Mouse (Mus musculus) intestine, embryonic 15.5 days (tissue): Measurements from ENCODE around the gene Lpin3. TPM values are rescaled to one million over a fixed set of nuclear protein-coding genes. Genes with fewer than 3 reads are reported as not detected.

Experiments used
- ATAC-seq: fragments of 200-750 bp; cut with Nextera tagmentation; 2 replicates; pipeline ENCODE4 v1.8.0; 2017; ENCODE audit warnings: moderate TSS enrichment, moderate library complexity
- H3K27ac ChIP-seq: fragments of 300-500 bp; sonication (generic); 2 replicates; pipeline ENCODE4 v1.5.1; 2015; ENCODE audit warnings: mild to moderate bottlenecking, inconsistent platforms
- H3K27me3 ChIP-seq: fragments of 300-500 bp; sonication (generic); replicated peaks from 2 replicates; pipeline ENCODE4 v1.6.1; 2015; ENCODE audit warnings: inconsistent platforms
- H3K36me3 ChIP-seq: fragments of 300-500 bp; sonication (generic); 2 replicates; pipeline ENCODE4 v1.6.1; 2015; ENCODE audit warnings: inconsistent platforms
- H3K4me1 ChIP-seq: fragments of 300-500 bp; sonication (generic); replicated peaks from 2 replicates; pipeline ENCODE4 v1.6.1; 2015; ENCODE audit warnings: inconsistent platforms
- H3K4me2 ChIP-seq: fragments of 300-500 bp; sonication (generic); replicated peaks from 2 replicates; pipeline ENCODE4 v1.6.1; 2015; ENCODE audit warnings: mild to moderate bottlenecking, inconsistent platforms
- H3K4me3 ChIP-seq: fragments of 300-500 bp; sonication (generic); replicated peaks from 2 replicates; pipeline ENCODE4 v1.5.1; 2015; ENCODE audit warnings: inconsistent platforms
- H3K9ac ChIP-seq: fragments of 300-500 bp; sonication (generic); 2 replicates; pipeline ENCODE4 v1.6.1; 2015; ENCODE audit warnings: inconsistent platforms
- H3K9me3 ChIP-seq: fragments of 300-500 bp; sonication (generic); 2 replicates; pipeline ENCODE4 v1.6.1; 2016; ENCODE audit warnings: inconsistent platforms
- WGBS: fragments of 180-500 bp; shearing (Covaris S2); methylation state at CpG from one replicate; pipeline ENCODE4 v1.1.7; 2015; 5-methylcytosine and 5-hydroxymethylcytosine counted together
- polyA plus RNA-seq: library from polyadenylated mRNA; unstranded; fragments of >200 nt; fragmentation: Nextera tagmentation; extraction: Ambion mirVana; gene quantifications from 2 replicates; pipeline ENCODE4 v1.2.1, GENCODE M21; 2015

The Lpin3 gene
- 7.6 and 9.7 TPM in 2 replicates for polyA plus RNA-seq

DNA sequence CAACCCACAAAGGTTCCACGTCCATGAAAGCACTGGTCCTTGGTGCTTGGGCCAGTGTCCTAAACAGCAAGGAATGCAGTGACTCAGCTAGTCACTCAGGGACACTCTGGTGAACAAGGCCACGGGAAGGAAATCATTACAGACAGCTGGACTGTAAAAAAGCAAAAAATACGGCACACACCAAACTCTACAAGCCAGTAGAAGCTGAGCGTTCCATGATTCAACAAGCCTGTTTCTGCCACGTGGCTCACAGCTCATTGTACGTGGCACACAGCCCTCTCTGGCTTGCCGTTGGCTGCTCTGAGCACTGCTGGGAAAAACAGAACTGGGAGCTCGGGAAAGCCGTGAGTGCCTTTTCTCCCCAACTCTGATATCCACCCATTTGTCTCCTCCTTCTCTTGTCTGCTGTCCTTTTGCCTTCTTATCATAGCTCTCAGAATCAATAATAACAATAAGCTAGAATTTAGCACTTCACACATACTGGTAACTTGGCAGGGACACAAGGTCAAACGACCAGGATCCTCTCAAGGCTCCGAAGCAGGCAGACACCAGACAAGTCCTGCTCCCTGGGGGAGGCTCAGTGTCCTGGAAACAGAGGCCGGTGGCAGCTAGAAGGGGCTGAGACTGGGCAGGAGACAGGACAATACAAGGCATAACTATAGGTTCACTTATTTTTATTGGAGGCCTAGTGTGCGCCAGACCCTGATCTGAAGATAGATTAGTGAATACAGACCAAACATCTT, at the start of gene Lpin3:
Gene Lpin3, plus strand, starts transcription at position 218 of the 743 bp plus-strand sequence.
- WGBS = 56% methylated on average over 13 of the region's 13 CpGs
- Histone ChIP-seq H3K27ac (no peak within 1 kb of the TSS), H3K4me1 (no peaks in the 10 kb centered on the region), H3K36me3 (no peaks in the 10 kb centered on the region), H3K4me3 (no peak within 1 kb of the TSS), H3K9ac (no peak within 1 kb of the TSS), H3K4me2 (no peak within 1 kb of the TSS), H3K9me3 (no peaks in the 10 kb centered on the region), H3K27me3 (no peaks in the 10 kb centered on the region)
- no peak; the same call in 1 of the 2 replicates for ATAC-seq

- Histone ChIP-seq H3K4me2 (no peak overlapping the region), H3K9me3 (no peaks in the 10 kb centered on the region), H3K4me1 (no peaks in the 10 kb centered on the region), H3K36me3 (no peaks in the 10 kb centered on the region), H3K4me3 (no peak overlapping the region), H3K27me3 (no peaks in the 10 kb centered on the region), H3K27ac (no peak overlapping the region), H3K9ac (no peak overlapping the region)
- no peak for ATAC-seq
Observed at GRCm38 (mm10) chr2:160840838-160841237, 39.6 kb upstream of the Lpin3 start.

GRCm38 (mm10) chr2:160847664-160848063, 32.8 kb upstream of the Lpin3 start:
- no peaks in the 10 kb centered on the region for H3K9me3 ChIP-seq
- ATAC-seq = no peak
- no peak overlapping the region for H3K27ac ChIP-seq
- no peaks in the 10 kb centered on the region for H3K4me1 ChIP-seq
- no peak overlapping the region for H3K4me2 ChIP-seq
- no peaks in the 10 kb centered on the region for H3K27me3 ChIP-seq
- no peaks in the 10 kb centered on the region for H3K36me3 ChIP-seq
- H3K4me3 ChIP-seq = no peak overlapping the region
- no peak overlapping the region for H3K9ac ChIP-seq
- 74% methylated on average over 1 of the region's 1 CpGs for WGBS

GRCm38 (mm10) chr2:160848186-160848585, 32.3 kb upstream of the Lpin3 start:
- WGBS = 94% methylated on average over 2 of the region's 2 CpGs
- no peaks in the 10 kb centered on the region for H3K36me3 ChIP-seq

DNA sequence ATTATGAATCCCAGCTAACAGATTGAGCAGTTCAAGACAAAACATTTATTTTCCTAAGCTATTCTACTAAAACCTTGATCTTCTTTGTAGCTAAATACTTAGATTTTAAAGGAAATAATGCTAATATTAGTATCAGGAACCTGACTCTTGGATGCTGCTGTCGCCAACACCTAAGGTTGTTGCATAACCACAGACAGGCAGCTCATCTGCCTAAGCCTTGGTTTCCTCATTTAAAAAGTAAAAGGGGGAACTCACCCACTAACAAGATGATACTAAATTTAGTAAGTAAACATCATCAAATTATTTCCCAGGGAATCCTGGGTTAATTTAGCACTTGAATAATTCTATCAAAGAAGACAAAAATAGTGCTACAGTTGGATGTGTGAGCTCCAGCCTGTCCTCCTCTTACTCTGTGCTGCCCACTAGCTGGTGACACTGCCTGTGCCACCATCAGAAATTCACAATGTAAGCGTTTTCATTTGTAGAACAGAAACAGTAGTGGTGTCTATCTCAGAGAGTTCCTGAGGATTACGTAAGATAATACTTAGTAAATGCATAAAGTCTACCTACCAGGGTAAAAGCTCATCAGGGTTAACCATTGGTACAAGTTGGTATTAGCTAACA, 30.7 kb upstream of the Lpin3 start:
- no peaks in the 10 kb centered on the region for H3K4me1 ChIP-seq
- H3K4me3 ChIP-seq = no peak overlapping the region
- H3K36me3 ChIP-seq = no peaks in the 10 kb centered on the region
- H3K9ac ChIP-seq = no peak overlapping the region
- no peak overlapping the region for H3K27ac ChIP-seq
- ATAC-seq = no peak
- WGBS = 75% methylated on average over 3 of the region's 3 CpGs
- no peak overlapping the region for H3K4me2 ChIP-seq
- no peaks in the 10 kb centered on the region for H3K27me3 ChIP-seq
- H3K9me3 ChIP-seq = no peaks in the 10 kb centered on the region

More at GRCm38 (mm10) chr2:160848186-160848585, 32.3 kb upstream of the Lpin3 start:
- Histone ChIP-seq H3K27ac (no peak overlapping the region), H3K4me1 (no peaks in the 10 kb centered on the region), H3K9me3 (no peaks in the 10 kb centered on the region), H3K4me3 (no peak overlapping the region), H3K4me2 (no peak overlapping the region), H3K9ac (no peak overlapping the region), H3K27me3 (no peaks in the 10 kb centered on the region)
- no peak for ATAC-seq

DNA sequence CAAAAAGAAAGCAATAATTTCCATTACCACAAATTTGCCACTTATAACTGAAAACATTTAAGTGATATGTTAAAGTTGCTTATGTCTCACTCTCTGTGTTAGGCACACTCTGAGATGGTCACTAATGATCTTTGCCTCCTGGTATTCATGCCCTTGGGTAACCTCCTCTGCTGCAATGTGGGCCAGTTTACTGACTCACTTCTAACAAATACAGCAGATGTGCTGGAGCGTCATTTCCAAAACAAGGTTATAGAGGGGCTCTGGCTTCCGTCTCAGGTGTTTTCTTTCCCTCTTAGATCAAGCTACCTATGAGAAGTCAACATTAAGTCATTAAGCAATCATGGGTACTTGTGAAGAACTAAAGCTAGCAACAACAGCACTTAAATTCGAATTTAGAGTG, 30.1 kb upstream of the Lpin3 start:
- Histone ChIP-seq H3K4me3 (no peak overlapping the region), H3K27me3 (no peaks in the 10 kb centered on the region), H3K36me3 (no peaks in the 10 kb centered on the region), H3K9ac (no peak overlapping the region), H3K4me2 (no peak overlapping the region), H3K4me1 (no peaks in the 10 kb centered on the region), H3K27ac (no peak overlapping the region), H3K9me3 (no peaks in the 10 kb centered on the region)
- no peak for ATAC-seq
- 75% methylated on average over 3 of the region's 3 CpGs for WGBS

DNA sequence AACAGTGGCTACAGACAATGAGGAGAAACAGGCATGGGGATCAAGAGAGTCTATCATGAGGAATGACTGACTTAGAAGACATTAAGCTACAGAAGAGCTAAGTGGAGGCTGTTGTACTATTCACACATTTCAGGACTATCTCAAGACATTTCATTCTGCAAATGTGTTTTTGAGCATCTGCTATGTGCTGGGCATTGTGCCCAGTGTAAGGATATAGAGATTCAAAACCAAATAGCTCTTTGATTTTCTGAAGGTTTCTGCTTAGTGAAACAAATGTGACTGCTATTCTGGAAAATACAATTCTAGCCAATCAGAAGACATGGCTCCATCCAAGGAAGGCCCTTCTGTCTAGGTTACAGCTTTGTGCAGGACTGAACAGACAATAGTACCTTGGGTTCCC, 25.8 kb upstream of the Lpin3 start:
- H3K36me3 ChIP-seq = no peaks in the 10 kb centered on the region
- ATAC-seq = no peak
- H3K27me3 ChIP-seq = no peaks in the 10 kb centered on the region
- no peak overlapping the region for H3K27ac ChIP-seq
- no peak overlapping the region for H3K9ac ChIP-seq
- no peaks in the 10 kb centered on the region for H3K4me1 ChIP-seq
- no peak overlapping the region for H3K4me2 ChIP-seq
- no peak overlapping the region for H3K4me3 ChIP-seq
- H3K9me3 ChIP-seq = no peaks in the 10 kb centered on the region

DNA sequence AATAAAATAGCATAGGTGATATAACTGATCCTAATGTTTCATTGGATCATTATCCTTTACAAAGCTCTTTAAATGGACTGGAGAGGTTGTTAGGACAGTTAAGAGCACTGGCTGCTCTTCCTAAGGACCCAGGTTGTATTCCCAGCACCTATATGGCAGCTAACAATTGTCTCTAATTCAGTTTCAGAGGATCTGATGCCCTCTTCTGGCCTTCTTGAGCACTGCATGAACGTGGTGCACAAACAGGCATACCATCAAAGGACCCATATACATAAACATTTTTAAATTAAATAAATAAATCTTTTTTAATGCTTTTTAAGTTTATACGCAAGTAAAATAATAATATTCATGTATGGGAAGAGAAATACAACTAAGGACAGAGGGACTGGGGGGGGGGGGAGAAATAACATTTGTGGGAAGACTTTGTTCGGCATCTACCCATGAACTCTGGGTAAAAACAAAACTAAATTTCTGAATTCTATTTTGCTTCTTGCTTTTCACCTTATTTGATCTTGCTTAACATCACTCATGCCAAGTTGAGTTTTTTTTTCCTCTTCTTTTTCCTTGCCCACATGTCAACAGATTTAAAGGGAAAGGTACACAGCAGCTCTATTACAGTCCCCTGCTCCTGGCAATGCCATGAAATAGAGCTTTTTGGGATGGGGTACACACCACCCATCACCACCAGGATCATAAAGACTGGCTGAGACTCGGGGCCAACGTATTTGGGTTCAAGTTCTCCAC, 23.9 kb upstream of the Lpin3 start:
- no peak overlapping the region for H3K4me2 ChIP-seq
- no peak for ATAC-seq
- no peaks in the 10 kb centered on the region for H3K36me3 ChIP-seq
- no peak overlapping the region for H3K9ac ChIP-seq
- WGBS = 80% methylated on average over 5 of the region's 5 CpGs
- H3K27me3 ChIP-seq = no peaks in the 10 kb centered on the region
- H3K4me3 ChIP-seq = no peak overlapping the region
- no peak overlapping the region for H3K27ac ChIP-seq
- H3K4me1 ChIP-seq = no peaks in the 10 kb centered on the region
- no peaks in the 10 kb centered on the region for H3K9me3 ChIP-seq

- no peak overlapping the region for H3K4me2 ChIP-seq
- H3K27ac ChIP-seq = no peak overlapping the region
- H3K4me1 ChIP-seq = no peaks in the 10 kb centered on the region
- no peak overlapping the region for H3K9ac ChIP-seq
- no peaks in the 10 kb centered on the region for H3K27me3 ChIP-seq
- ATAC-seq = no peak
- WGBS = 70% methylated on average over 1 of the region's 1 CpGs
- no peak overlapping the region for H3K4me3 ChIP-seq
- no peaks in the 10 kb centered on the region for H3K9me3 ChIP-seq
- H3K36me3 ChIP-seq = no peaks in the 10 kb centered on the region
Observed at GRCm38 (mm10) chr2:160860363-160860762, 20.1 kb upstream of the Lpin3 start.

DNA sequence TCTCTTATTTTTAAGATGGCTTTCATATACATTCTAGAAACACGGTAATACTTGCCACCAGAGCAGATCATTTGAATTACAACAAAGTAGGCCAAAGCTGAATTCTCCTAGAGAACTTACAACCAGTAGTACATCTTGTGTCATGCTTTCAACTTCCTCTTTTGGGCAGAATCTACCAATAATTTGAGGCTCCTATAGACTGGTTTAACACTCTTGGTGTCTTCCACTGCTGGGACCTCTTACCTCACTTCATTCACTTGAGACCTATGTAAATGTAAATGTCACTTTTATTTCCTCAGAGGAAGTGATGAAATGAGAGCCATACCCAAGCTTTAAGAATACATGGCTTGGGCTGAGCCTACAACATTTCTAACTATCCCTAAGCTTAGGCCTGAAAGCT, 16.4 kb upstream of the Lpin3 start:
- no peak overlapping the region for H3K27ac ChIP-seq
- no peaks in the 10 kb centered on the region for H3K4me1 ChIP-seq
- H3K27me3 ChIP-seq = no peaks in the 10 kb centered on the region
- no peak for ATAC-seq
- no peaks in the 10 kb centered on the region for H3K36me3 ChIP-seq
- 87% methylated on average over 1 of the region's 1 CpGs for WGBS
- H3K4me2 ChIP-seq = no peak overlapping the region
- no peaks in the 10 kb centered on the region for H3K9me3 ChIP-seq
- no peak overlapping the region for H3K4me3 ChIP-seq
- H3K9ac ChIP-seq = no peak overlapping the region

GRCm38 (mm10) chr2:160865266-160865665, 15.2 kb upstream of the Lpin3 start:
- no peak for ATAC-seq
- Histone ChIP-seq H3K9me3 (no peaks in the 10 kb centered on the region), H3K4me1 (no peaks in the 10 kb centered on the region), H3K9ac (no peak overlapping the region), H3K36me3 (no peaks in the 10 kb centered on the region), H3K4me3 (no peak overlapping the region), H3K27me3 (no peaks in the 10 kb centered on the region), H3K27ac (no peak overlapping the region), H3K4me2 (no peak overlapping the region)
- WGBS = 82% methylated on average over 2 of the region's 2 CpGs

DNA sequence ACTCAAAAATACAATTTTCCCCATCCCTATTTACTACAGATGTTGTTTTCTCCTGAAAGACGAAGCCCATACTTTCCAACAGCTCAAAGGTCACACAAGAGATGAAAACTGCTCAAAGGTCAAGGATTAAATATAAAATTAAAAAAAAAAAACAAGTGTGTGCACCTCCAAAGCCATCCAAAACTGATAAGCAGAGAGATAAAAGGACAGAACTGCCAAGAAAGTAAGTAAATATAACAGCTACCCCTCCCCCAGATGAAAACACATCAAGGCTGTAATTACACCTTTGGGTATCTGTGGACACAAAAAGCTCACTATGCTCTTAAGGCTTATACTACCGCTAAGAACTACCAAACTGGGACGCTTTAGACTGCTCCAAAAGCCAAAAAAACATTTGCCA, 11.0 kb upstream of the Lpin3 start:
- H3K4me2 ChIP-seq = no peak overlapping the region
- no peak overlapping the region for H3K4me3 ChIP-seq
- WGBS = 73% methylated on average over 3 of the region's 3 CpGs
- H3K27ac ChIP-seq = no peak overlapping the region
- H3K9ac ChIP-seq = no peak overlapping the region
- ATAC-seq = no peak
- no peaks in the 10 kb centered on the region for H3K9me3 ChIP-seq
- no peaks in the 10 kb centered on the region for H3K4me1 ChIP-seq
- no peaks in the 10 kb centered on the region for H3K27me3 ChIP-seq
- H3K36me3 ChIP-seq = no peaks in the 10 kb centered on the region
